Mouse (Mus musculus): Measurements from ENCODE around the gene Wdr25.

Wdr25 gene

DNA sequence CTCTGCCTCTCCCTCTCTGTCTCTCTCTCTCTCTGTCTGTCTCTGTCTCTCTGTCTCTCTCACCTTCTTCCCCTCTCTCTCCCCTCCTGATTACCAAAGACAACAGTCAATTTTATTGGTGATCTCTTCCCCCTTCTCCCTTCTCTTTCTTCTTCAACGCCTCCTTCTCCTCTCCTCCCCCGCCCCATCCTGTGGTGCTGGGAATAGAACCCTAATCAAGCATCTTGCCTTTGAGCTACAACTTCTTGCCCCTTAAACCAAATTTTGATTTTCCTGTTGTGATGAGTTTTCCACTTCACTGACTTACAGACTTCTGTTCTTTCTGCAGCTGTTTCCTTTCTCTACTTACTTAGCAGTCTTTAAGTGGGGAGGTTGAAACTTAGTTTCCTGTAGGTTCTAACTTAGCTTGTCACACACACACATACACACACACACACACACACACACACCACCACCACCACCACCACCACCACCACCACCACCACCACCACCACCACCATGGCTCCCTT is 181.4 kb downstream of the Wdr25 start:
- DNase-seq: no peak

DNA sequence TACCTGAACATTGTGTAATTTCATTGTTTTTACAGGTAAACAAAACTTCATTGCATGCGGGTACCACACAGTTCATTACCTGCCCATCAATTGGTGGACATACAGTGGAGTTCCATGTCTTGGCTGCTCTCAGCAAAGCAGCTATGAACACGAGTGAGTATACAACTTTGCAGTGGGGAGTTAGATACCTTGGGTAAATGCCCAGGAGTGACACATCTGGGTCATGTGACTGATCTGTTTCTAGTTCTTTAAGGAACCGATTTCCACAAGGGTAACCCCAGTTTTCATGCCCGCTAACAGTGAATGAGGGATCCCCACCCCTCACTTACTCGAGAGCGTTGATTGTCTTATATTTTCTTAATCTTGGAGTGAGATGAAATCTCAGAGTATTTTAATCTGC is 183.6 kb downstream of the Wdr25 start:
- DNase-seq: no peak

All from kidney, adult 9 months (tissue).